Mouse (Mus musculus): Measurements from ENCODE around the gene Bsx.

The Bsx gene

GRCm38 (mm10) chr9:40873556-40874470 is at the start of gene Bsx:
Gene Bsx, plus strand, starts transcription at chr9:40874127.
- DNase-seq (ENCODE audit: low spot score), result peak; percentile 74

- no peak for DNase-seq (ENCODE audit: low spot score)
These were observed 48.3 kb upstream of the Bsx start for GRCm38 (mm10) chr9:40825601-40826000.

- DNase-seq (ENCODE audit: low spot score), result no peak
These were observed 46.6 kb upstream of the Bsx start for GRCm38 (mm10) chr9:40827366-40827765.

GRCm38 (mm10) chr9:40834569-40834968 is 39.4 kb upstream of the Bsx start:
- DNase-seq (ENCODE audit: low spot score), result peak; percentile 69

GRCm38 (mm10) chr9:40836681-40837080 is 37.2 kb upstream of the Bsx start:
- DNase-seq (ENCODE audit: low spot score), result no peak

GRCm38 (mm10) chr9:40839662-40840061 is 34.3 kb upstream of the Bsx start:
- no peak for DNase-seq (ENCODE audit: low spot score)

- no peak for DNase-seq (ENCODE audit: low spot score)
These were observed 22.4 kb upstream of the Bsx start for GRCm38 (mm10) chr9:40851515-40851914.

GRCm38 (mm10) chr9:40858461-40859160 is 15.3 kb upstream of the Bsx start:
- no peak for DNase-seq (ENCODE audit: low spot score)

GRCm38 (mm10) chr9:40859196-40859595 is 14.7 kb upstream of the Bsx start:
- no peak for DNase-seq (ENCODE audit: low spot score)

GRCm38 (mm10) chr9:40870331-40870730 is 3.6 kb upstream of the Bsx start:
- no peak for DNase-seq (ENCODE audit: low spot score)

GRCm38 (mm10) chr9:40871369-40872155 is 2.4 kb upstream of the Bsx start:
- no peak for DNase-seq (ENCODE audit: low spot score)

GRCm38 (mm10) chr9:40872156-40872478 is 1.8 kb upstream of the Bsx start:
- DNase-seq (ENCODE audit: low spot score), result no peak

- DNase-seq (ENCODE audit: low spot score), result no peak
These were observed 1.0 kb downstream of the Bsx start for GRCm38 (mm10) chr9:40874961-40875360.

GRCm38 (mm10) chr9:40875431-40875830 is 1.5 kb downstream of the Bsx start:
- DNase-seq (ENCODE audit: low spot score), result no peak

- no peak for DNase-seq (ENCODE audit: low spot score)
These were observed 2.2 kb downstream of the Bsx start for GRCm38 (mm10) chr9:40876164-40876563.

- DNase-seq (ENCODE audit: low spot score), result no peak
These were observed 2.8 kb downstream of the Bsx start for GRCm38 (mm10) chr9:40876693-40877092.

GRCm38 (mm10) chr9:40877146-40877880 is 3.4 kb downstream of the Bsx start:
- DNase-seq (ENCODE audit: low spot score), result no peak

- DNase-seq (ENCODE audit: low spot score), result no peak
These were observed 3.9 kb downstream of the Bsx start for GRCm38 (mm10) chr9:40877881-40878235.

- DNase-seq (ENCODE audit: low spot score), result no peak
These were observed 4.5 kb downstream of the Bsx start for GRCm38 (mm10) chr9:40878291-40878945.

- no peak for DNase-seq (ENCODE audit: low spot score)
These were observed 5.1 kb downstream of the Bsx start for GRCm38 (mm10) chr9:40878998-40879397.

GRCm38 (mm10) chr9:40885669-40886068 is 11.7 kb downstream of the Bsx start:
- DNase-seq (ENCODE audit: low spot score), result no peak

Measured in ovary, postnatal 36 days (tissue).